Mouse (Mus musculus): ENCODE measurements at regions not wholly inside any gene's neighbourhood (a gene's known extent, or its start where the extent isn't known, plus 50 kb on each side); places are given as distances from the start of the nearest gene placed in this dataset.

DNA sequence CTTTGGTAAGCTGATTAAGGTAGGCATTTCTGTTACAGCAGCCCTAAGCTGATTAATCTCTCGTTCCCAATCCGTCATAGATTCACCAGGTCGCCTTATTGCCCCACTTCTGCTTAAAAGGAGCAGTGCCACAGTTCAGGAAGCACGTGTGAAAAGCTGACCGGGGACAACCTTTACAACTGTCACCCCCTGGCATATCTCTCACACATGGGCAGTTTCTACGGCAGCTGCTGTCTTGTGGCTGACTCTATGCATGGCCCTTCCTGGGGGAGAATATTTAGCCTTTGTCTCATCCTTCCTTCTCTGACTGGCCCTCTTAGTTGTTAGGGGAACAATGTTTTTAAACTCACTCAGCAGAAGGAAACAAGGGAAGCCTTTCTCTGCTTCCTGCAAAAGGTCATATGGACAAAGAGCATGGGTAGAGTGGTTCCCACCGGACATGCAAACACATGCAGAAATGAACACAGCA is 290.9 kb upstream of the Rnaseh2b start:
- no peak for DNase-seq (ENCODE audit: low spot score)

DNA sequence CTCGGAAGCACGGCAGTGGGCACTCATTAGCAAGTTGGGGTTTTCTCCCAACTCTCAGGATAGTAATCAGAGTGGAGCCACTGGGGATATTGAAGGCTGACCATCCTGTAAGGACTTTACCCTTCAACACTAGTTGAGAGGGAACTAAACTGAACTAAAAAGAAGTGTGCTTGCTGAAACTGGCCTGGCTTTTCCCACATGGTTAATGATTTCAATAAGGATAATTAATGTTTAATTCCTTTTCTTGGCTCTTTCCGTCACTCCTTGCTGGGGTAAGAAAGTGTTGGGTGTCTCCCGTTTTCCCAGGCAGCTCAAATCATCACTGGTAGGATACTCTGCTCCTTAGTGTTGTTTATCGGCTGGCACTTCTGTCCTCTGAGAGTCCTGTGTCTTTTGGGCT is 290.3 kb upstream of the Rnaseh2b start:
- no peak for DNase-seq (ENCODE audit: low spot score)

DNA sequence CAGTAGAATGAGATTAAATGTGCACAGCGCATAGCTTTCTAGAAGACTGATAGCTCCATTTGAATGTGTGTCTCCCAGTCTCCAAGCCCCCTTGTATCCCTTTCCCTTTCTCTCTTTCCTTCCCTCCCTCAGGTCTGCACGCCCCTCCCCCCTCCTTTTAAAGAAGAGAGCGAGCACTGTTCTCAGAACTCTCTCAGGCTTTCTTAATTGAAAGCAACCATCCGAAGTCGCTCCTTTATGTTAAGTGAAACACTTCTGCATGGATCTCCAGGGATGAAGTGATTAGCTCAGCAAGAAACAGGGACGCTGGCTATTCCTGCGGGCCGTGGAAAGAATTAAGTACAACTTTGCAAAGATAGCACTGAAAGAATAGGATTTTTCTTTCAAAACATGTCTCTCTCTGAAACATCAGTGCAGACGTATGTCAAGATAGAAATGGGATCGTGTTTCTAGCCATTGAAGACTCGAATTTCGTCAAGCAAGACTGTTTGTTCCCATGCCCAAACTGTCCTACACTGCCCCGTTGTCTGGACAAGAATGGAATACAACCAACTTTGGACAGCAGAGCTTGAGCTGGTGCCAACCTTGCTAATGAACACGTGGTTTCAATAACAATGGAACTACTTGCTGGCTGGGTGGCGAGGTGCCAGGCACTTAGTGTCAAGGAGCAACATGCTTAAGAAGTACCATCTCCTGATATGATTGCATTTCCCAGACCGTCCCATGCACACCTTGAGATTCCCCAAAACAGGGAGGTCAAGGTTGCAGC is 289.2 kb upstream of the Rnaseh2b start:
- DNase-seq (ENCODE audit: low spot score) = no peak

DNA sequence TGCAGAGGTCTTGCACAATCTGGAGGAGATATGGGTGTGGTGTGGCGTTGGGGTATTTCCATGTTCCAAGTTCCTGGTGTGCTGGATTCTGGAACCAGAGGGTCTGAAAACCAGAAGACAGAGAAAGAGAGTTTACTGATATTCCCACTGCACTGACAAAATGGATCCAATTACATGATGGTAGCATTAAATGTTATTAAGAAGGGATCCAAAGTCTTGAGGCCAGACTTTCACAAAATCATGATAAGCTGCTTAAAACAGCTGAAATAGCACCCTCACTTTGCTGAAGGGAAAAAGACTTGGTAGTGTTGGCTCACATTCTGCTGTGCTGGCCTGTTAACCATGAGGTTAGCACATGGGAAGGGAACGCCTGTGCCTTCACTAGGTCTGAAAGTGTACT is 288.6 kb upstream of the Rnaseh2b start:
- DNase-seq (ENCODE audit: low spot score) = no peak

DNA sequence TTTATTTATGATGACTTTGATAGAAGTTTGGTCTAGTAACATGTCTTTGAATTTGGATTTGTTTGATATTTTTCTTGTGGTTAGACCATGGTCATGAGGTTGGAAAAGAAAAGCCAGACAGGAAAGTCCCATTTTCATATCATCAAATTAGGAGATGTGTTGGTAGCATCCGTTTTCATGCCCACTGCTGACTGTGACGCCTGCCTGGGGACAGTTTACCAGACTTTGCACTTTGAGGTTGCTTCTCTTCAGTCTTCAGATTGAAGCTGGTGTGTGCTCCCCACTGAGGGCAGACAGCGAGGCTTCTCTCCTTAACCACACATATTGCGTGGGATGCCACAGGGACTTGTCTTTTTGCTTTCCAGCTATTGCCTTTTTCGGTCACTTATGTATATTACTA is 283.7 kb upstream of the Rnaseh2b start:
- no peak for DNase-seq (ENCODE audit: low spot score)

DNA sequence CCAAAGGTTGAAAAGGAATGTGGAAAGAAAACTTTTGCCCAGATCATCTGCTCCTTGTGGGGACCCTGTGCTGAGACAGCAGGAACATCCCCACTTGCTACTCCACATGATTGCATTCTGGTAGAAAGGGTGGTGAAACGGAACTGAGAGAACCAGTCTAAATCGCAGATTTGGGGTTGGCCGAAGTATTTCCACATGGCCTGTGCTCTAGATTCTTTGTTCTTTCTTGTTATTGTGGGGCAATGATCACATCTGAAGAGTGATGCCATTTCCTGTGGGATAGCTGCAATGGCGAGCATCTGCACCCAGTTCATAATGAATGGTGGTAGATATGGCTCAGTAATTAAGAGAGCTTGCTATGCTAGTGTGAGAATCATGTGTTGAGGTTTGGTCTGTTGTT is 273.6 kb upstream of the Rnaseh2b start:
- DNase-seq (ENCODE audit: low spot score) = no peak

DNA sequence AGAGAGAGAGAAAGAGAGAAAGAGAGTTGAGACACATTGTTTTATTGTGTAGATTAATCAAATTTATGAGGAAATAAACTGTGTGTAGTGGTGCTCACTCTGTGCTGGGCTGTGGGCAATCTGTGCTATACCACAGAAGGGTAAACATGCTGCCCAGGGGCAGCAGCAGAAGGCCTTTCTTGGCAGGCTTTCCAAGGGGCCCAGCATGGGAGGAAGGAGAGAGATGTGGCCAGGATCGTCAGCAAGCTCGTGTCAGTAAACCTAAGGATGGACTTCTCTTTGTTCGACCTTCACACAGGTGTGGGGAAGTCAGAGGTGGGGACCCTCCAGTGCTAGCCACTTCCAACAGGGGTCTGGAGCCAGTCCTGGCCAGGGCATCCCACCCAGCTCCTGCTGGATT is 271.4 kb upstream of the Rnaseh2b start:
- DNase-seq (ENCODE audit: low spot score) = no peak

DNA sequence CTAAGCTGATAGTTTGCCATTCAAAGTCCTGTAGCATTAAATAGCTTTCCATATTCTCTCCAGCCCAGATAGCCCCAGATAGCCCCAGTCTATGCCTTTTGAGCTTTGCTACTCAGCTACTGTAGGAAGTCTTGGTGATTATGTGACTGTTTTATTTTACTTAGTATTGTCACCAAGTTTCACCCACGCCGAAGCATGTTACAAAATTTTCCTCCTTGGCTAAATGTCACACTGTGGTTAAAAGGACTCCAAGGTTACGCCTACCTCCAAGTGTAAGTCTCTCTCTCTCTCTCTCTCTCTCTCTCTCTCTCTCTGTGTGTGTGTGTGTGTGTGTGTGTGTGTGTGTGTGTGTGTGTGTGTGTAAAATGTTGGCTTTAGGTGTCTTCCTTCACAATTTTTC is 270.2 kb upstream of the Rnaseh2b start:
- DNase-seq (ENCODE audit: low spot score) = no peak

DNA sequence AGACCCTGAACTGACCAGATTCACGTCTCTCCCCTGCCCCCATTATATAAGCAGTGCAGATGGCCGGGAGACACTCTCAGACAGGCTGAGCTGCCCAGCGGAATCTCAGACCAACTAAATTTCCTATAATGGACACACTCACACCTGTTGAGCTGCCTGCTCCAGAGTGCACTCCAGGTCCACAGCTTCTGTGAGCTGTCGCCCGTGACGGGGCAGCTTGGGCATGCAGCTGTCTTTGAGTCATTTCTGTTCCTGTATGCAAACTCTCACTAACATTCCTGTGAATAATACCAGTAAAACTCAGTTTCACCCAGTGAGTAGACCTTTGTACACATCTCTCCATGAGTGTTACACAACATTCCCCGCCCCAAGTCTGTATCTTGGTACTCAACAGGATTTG is 269.4 kb upstream of the Rnaseh2b start:
- no peak for DNase-seq (ENCODE audit: low spot score)

DNA sequence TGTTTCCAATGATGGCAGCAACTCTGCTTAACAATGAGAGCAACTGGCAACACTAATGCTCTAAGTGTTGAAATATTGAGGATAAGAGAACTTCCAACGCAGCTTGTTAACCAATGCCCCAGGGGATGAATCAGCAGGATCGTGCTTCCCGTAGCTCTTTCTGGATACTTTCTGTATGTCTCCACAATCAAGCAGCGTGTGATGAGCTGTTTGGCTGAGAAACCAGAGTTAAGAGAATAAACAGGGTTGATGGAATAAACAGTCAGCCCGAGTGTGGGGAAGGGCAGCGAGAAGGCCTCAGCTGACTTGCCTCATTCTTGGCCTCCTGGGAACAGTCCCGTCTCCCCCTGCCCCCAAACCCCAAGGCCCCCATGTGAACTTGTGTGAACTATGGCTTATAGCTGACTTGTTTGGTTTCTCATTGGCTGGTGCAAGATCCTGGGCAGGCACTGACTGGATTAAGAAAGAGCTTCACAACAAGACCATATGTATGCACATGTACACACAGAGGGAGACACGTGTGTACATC is 264.6 kb upstream of the Rnaseh2b start:
- DNase-seq (ENCODE audit: low spot score) = no peak

DNA sequence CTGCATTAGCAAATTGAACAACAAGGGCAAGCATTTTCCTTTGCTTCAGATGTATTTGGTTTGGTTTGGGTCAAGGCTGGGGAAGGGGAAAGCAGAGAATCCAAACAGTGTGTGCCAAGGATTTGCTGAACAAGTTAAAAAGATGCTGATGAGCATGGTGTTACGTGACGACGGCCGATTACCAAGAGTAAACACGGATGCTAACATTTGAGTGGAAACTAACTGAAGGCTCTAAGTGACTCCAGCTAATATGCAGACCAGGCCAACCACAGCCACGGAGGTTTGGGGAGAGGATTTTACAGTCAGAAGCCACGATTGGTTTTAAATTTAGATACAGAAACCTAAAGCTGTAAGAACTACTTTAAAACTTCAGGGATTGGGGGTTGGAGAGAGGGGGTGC is 262.3 kb upstream of the Rnaseh2b start:
- no peak for DNase-seq (ENCODE audit: low spot score)

DNA sequence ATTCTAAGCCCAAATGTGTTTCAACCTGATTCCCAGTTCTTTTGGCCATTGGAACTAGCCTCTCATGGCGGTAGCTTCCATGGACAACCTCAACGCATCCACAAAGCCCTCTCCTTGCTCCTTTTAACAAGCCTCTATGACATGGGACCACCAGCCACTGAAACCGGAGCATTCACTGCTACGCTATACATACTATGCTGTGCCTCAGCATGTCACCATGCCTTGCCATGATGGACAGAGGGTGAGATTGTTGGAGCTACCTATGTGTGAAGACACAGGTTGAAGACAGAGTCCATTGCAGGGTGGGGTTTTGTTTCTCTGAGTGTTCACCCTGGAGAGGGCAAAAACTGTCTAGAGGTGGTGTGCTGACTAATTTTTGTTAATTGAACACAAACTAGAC is 258.7 kb upstream of the Rnaseh2b start:
- no peak for DNase-seq (ENCODE audit: low spot score)

DNA sequence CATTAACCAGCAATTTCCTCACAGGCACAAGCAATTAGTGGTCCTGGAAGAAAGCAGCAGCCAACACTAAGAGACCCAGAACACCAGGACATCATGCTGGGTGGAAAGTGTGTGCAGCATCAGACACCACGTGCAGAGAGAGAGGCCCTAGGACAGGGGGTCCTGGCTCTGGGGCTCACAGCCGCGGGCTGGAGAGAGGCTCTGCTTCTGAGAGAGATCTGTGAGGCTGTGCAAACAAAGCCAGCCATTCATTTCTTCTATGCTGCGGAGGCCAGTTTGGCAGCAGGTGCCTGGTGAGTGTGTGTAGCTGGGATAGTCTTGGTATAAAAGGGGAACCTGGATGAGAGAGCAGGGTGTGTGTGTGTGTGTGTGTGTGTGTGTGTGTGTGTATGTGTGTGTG is 257.7 kb upstream of the Rnaseh2b start:
- no peak for DNase-seq (ENCODE audit: low spot score)

DNA sequence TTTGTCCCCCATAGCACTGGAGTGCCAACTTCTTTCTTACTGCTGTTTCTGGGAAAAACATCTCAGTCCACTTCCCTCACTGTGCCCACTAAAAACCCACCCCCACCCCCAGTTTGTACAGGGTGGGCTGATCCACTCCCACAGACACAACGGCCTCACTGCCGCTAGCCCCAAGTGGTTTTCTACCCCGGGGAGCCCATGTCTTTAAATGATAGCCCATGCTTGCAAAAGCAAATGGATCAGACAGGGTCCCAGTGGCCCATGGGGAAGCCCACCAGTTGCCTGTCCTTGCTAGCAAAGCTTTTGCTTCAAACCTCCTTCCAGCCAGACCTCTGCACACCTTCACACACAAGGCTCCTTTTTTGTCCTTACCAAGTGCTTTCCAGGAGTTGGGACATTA is 257.0 kb upstream of the Rnaseh2b start:
- DNase-seq (ENCODE audit: low spot score) = no peak

DNA sequence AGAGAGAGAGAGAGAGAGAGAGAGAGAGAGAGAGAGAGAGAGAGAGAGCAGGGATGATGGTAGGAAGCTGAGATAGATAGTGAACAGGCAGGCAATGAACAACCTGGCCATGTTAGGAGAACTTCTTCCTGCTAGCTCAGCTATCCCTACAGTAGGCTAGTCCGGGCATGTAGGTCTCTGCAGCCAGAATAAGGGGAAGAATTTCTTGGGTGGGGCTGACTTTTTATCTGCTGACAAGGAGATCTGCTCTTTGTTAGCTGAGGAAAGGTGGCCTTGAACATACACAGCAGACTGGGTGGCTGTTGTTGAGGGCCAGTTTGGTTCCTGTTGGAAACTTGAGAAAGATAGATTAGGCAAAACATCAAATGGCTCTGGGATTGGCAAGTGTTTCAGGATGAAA is 254.9 kb upstream of the Rnaseh2b start:
- no peak for DNase-seq (ENCODE audit: low spot score)

DNA sequence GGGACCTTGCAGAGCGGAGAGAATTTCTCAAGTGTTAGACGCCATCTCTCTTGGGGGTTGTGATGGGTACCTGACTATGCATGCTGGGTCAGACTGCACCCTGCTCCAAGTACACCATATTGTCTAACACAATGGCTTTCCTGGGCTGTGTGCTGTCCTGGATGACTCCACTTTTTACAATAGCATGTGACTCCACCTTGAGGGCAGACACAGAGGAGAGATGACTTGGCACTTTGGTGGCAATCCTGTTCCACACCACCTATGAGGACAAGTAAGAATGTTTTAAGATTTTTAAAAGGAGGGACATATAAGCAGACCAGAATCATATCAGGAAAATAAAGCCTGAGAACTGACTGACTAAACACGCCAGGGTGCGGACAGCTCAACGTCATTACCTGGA is 254.5 kb upstream of the Rnaseh2b start:
- no peak for DNase-seq (ENCODE audit: low spot score)

DNA sequence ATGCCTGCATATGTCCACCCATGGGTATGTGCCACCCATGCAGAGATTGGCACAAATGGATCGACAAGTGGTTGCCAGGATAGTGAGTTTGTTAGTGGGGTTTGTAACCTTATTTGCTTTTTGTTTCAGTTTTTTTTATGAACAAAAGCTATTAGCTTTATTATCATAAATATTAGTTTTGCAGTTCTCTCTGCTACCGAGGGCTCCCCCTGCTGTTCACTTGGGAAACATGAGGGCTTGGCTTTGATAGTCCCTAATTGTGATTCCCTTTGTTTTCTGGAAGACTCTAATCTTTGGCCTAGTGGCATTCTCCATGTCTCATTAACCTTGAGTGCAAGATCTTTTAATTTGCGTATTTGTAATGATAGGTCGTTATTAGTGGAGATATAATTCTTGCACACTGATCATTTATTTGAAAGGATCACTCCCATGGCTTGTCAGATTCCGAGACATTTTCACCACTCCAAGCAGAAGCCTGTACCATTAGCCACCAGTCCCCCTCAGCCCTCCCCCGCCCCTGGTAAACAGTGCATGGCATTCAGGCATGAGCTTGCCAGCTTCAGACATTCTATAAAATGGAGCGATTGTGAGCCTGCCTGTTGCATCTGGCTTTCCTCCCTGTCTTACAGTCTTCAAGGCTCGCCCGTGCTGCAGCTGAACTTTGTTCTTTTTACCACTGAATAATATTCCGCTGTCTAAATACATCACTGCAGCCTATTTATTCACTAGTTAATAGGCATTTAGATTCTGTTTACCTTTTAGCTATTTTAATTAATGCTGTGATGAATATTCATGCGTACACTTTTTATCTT is 249.9 kb upstream of the Rnaseh2b start:
- peak; percentile 25 for DNase-seq (ENCODE audit: low spot score)

DNA sequence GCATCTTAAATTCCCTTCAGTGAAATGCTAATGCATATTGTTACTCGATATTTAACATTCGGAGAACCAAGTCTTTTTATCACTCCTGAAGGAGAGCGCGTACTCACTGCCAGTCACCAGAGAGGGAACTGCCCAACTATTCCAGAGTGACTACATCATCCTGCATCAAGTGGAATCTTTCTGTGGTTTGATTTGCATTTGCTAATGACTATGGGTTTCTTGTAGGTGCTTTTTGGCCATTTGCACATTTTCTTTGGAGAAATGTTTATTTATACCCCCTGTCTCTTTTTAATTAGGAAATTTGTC is 249.3 kb upstream of the Rnaseh2b start:
- no peak for DNase-seq (ENCODE audit: low spot score)

DNA sequence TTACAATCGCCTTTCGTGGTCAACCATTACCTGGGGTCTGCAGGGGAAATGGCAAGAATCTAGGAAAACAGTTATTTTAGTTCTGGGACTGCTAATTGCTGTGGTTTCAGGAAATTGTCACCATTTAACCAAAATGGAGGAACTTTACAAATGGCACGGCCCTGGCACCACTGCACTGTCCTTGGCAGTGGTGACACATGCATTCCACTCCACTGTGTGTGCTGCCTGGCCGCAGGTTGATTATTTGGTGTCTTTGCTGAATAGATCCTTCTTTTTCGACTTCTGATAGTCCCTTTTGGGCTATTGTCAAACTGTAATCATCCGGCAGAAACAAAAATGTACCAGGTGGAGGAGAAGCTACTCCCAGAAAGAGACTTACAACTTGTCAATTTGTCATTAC is 241.4 kb upstream of the Rnaseh2b start:
- no peak for DNase-seq (ENCODE audit: low spot score)

DNA sequence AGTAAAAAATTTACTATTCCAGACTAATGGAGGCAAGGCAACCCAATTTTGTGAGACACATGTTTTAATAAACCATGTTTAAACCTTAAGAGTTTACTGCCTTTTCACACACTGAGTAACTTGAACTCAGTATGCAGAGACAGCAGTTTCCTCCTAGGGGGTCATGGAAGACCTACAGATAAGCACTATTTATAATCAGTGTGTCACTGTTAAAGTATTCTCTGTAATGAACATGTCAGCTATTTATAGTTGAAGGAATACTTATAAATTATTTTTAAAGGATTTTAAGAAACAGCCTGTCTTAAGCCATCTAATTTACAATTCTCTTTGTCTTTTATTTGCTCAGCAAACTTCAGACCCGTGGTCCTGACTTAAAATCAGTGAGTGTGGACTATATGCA is 240.5 kb upstream of the Rnaseh2b start:
- DNase-seq (ENCODE audit: low spot score) = no peak

DNA sequence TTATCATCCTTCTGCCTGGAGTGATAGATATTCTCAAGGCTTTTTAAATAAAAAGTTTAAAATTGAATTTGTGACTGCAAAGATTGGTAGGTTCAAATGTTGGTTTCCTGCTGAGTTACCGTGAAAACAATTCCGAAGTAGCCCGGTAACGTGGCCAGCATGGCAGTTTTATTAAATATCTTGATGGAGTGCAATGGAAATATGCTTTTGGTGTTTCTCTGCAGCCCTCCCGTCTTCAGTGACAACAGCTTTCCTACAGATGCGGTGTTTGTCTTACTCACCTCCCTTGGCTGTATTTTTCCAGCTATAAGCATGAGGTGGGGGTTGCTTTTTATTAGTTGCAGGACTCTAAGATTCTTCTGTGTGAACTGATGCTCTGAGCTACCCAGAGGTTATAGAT is 239.4 kb upstream of the Rnaseh2b start:
- DNase-seq (ENCODE audit: low spot score) = no peak

DNA sequence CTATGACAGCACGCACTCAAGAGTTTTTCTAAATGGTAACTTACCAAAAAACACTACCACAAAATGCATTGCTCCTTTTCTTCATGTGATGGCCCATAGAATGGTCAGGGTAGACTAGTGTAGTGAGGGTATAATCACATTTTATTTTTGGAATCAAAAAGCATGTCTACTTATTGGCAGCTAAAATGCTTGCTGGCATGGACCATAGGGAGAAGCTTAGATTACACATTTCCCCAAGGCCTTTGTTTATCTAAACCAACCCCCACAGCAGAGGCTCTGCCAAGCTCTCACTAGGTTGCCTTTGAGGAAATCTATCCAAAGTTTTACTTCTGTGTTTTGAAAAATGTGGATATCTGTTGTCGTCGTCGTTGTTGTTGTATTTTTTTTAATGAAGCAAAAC is 235.3 kb upstream of the Rnaseh2b start:
- DNase-seq (ENCODE audit: low spot score) = no peak

DNA sequence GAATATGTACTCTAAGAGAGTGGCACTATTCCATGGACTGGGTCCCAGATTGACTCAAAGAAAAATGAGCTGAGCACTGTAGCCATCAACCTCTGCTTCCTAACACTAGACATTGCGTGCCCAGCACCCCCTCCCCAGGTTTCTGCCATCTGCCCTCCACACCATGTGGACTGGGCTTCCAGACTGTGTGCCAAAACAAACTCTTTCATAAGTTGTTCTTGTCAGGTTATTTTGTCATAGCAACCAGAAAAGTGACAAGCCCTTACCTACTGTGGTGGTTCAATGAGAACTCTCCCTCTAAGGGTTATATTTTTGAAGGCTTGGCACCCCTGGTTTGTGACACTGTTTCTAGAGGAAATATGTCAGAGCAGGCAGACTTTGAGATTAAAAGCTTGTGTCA is 234.3 kb upstream of the Rnaseh2b start:
- DNase-seq (ENCODE audit: low spot score) = no peak

DNA sequence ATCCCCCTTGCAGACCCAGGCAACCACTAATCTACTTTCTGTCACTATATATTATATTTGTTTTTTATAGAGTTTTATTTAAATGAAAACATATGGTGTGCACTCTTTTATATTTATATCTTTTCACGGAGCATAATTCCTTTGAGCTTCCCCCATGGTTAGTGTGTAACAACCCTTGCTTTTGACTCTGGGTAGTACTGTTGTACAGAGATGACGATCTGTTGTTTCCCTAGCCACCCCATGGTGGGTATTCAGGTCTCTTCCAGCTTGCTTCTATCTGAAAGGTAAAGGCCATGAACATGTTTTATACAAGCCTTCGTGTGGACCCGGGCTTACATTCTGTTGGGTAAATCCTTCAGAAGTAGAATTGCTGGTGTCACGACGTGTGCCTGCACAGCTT is 221.2 kb upstream of the Rnaseh2b start:
- no peak for DNase-seq (ENCODE audit: low spot score)
